Mouse (Mus musculus) Patski (cell line): ENCODE results near the gene Kdm8. TPM values are rescaled to one million over a fixed set of nuclear protein-coding genes. Genes with fewer than 3 reads are reported as not detected.
A peak's percentile ranks its signal among the peaks of the same experiment; 100 is the strongest.

ENCODE experiments used
- ATAC-seq: fragments of 100-300 bp; one replicate; pipeline ENCODE4 v1.8.0; 2021
- CTCF ChIA-PET: fragments of 350-600 bp; sonication (Branson Sonifier 250); formaldehyde crosslinking; loops from one replicate; lab custom pipeline; 2022; ENCODE audit warnings: inconsistent platforms; lab: Charles Lee
- POLR2A ChIA-PET: fragments of 350-600 bp; sonication (Branson Sonifier 250); formaldehyde crosslinking; loops from one replicate; lab custom pipeline; 2022; ENCODE audit warnings: antibody characterized with exemption, inconsistent platforms; lab: Charles Lee
- DNase-seq: peaks from one replicate; pipeline ENCODE4 v3.0.0-alpha.2; 2011; ENCODE audit warnings: low read depth, low spot score
- H3K27me3 ChIP-seq: fragments of 371-371 bp; one replicate; pipeline ENCODE4 v1.5.1; 2021
- CTCF ChIP-seq: fragments of 100-300 bp; IDR thresholded peaks from one replicate; pipeline ENCODE4 v1.5.1; 2021
- in situ Hi-C: fragments of 300-500 bp; cut with MboI; formaldehyde crosslinking; loops from 3 replicates; pipeline ENCODE4 v1.11.1; 2018; ENCODE audit warnings: low pct_unique_long_range_greater_than_20kb, mixed read lengths
- polyA plus RNA-seq: library from polyadenylated mRNA; unstranded; gene quantifications from one replicate; pipeline ENCODE4 v1.2.3, GENCODE M21; 2021

The Kdm8 gene
- polyA plus RNA-seq, 1 experiment from 2014 or later: 1.0 TPM

- TF ChIP-seq CTCF: no peak
- in situ Hi-C loops: no loop called here
- CTCF ChIA-PET: interaction anchor here (1.0 to 5.2 kb wide), 2 partner anchors 9 to 11 kb away, joined by 3 to 25 read pairs; partner anchors contain the start of gene Nsmce1
- no peaks in the 10 kb centered on the region for H3K27me3 ChIP-seq
- ATAC-seq (no peak), DNase-seq (no peak)
- POLR2A ChIA-PET: no interaction called here
Measured at GRCm38 (mm10) chr7:125482339-125482738, 37.9 kb downstream of the Kdm8 start.

GRCm38 (mm10) chr7:125482886-125483285 lies 38.4 kb downstream of the Kdm8 start:
- ChIA-PET CTCF (interaction anchor here (1.0 to 5.2 kb wide), 2 partner anchors 8 to 12 kb away, joined by 3 to 25 read pairs; partner anchors contain the start of gene Nsmce1), POLR2A (no interaction called here)
- H3K27me3 ChIP-seq: no peaks in the 10 kb centered on the region
- in situ Hi-C loops: no loop called here
- no peak for TF ChIP-seq CTCF
- ATAC-seq (no peak), DNase-seq (no peak)

GRCm38 (mm10) chr7:125484791-125485190 lies 40.3 kb downstream of the Kdm8 start:
- CTCF ChIA-PET: interaction anchor here (5.2 kb wide), 1 partner anchor 14 kb away, joined by 25 read pairs; no protein-coding TSS in a partner anchor
- ATAC-seq: no peak
- POLR2A ChIA-PET: no interaction called here
- in situ Hi-C loops: no loop called here
- DNase-seq: no peak
- H3K27me3 ChIP-seq: no peaks in the 10 kb centered on the region
- TF ChIP-seq CTCF: no peak

GRCm38 (mm10) chr7:125486121-125486630 lies 41.7 kb downstream of the Kdm8 start:
- TF ChIP-seq CTCF: no peak
- POLR2A ChIA-PET: interaction anchor here (0.6 to 1.2 kb wide), 2 partner anchors 16 to 263 kb away, joined by 3 read pairs; no protein-coding TSS in a partner anchor
- H3K27me3 ChIP-seq: no peaks in the 10 kb centered on the region
- DNase-seq (no peak), ATAC-seq (no peak)
- in situ Hi-C loops: no loop called here
- CTCF ChIA-PET: interaction anchor here (3.3 kb wide), 1 partner anchor 14 kb away, joined by 17 read pairs; no protein-coding TSS in a partner anchor

GRCm38 (mm10) chr7:125487126-125487525 lies 42.6 kb downstream of the Kdm8 start:
- CTCF ChIA-PET: interaction anchor here (1.1 to 3.3 kb wide), 2 partner anchors 9 to 15 kb away, joined by 3 to 17 read pairs; no protein-coding TSS in a partner anchor
- no peak for TF ChIP-seq CTCF
- no peaks in the 10 kb centered on the region for H3K27me3 ChIP-seq
- POLR2A ChIA-PET: no interaction called here
- DNase-seq (no peak), ATAC-seq (no peak)
- in situ Hi-C loops: no loop called here

- TF ChIP-seq CTCF: no peak
- POLR2A ChIA-PET: no interaction called here
- H3K27me3 ChIP-seq: no peaks in the 10 kb centered on the region
- no peak for ATAC-seq
- CTCF ChIA-PET: interaction anchor here (3.3 kb wide), 1 partner anchor 16 kb away, joined by 17 read pairs; no protein-coding TSS in a partner anchor
- DNase-seq: no peak
- in situ Hi-C loops: no loop called here
Measured at GRCm38 (mm10) chr7:125488706-125489105, 44.2 kb downstream of the Kdm8 start.

- no peaks in the 10 kb centered on the region for H3K27me3 ChIP-seq
- no peak for TF ChIP-seq CTCF
- ChIA-PET CTCF (interaction anchor here (0.9 kb wide), 1 partner anchor 91 kb away, joined by 4 read pairs; no protein-coding TSS in a partner anchor), POLR2A (no interaction called here)
- in situ Hi-C loops: loop anchor here (5.0 kb wide), 1 partner anchor 78 kb away; no protein-coding TSS in a partner anchor
- DNase-seq: no peak
- ATAC-seq: no peak
Measured at GRCm38 (mm10) chr7:125489636-125490035, 45.2 kb downstream of the Kdm8 start.

- DNase-seq (peak; percentile 68), ATAC-seq (peak; percentile 100)
- ChIA-PET CTCF (interaction anchor here (0.9 to 1.6 kb wide), 5 partner anchors 8 to 21 kb away, joined by 3 to 4 read pairs (median 3); no protein-coding TSS in a partner anchor), POLR2A (interaction anchor here (1.6 kb wide), 1 partner anchor 59 kb away, joined by 3 read pairs; no protein-coding TSS in a partner anchor)
- H3K27me3 ChIP-seq: no peaks in the 10 kb centered on the region
- TF ChIP-seq CTCF: no peak
- in situ Hi-C loops: loop anchor here (5.0 kb wide), 1 partner anchor 76 kb away; no protein-coding TSS in a partner anchor
Measured at GRCm38 (mm10) chr7:125490947-125491735, 46.7 kb downstream of the Kdm8 start, which contains the start of gene Nsmce1. TSS of gene Nsmce1 (minus strand) at chr7:125491596.

- ChIA-PET POLR2A (interaction anchor here (1.6 kb wide), 1 partner anchor 59 kb away, joined by 3 read pairs; no protein-coding TSS in a partner anchor), CTCF (interaction anchor here (0.9 to 1.6 kb wide), 5 partner anchors 9 to 22 kb away, joined by 3 to 4 read pairs (median 3); no protein-coding TSS in a partner anchor)
- TF ChIP-seq CTCF: no peak
- DNase-seq (no peak), ATAC-seq (no peak)
- in situ Hi-C loops: loop anchor here (5.0 kb wide), 1 partner anchor 76 kb away; no protein-coding TSS in a partner anchor
- no peaks in the 10 kb centered on the region for H3K27me3 ChIP-seq
Measured at GRCm38 (mm10) chr7:125491760-125492159, 47.3 kb downstream of the Kdm8 start.

- ChIA-PET POLR2A (interaction anchor here (1.6 kb wide), 1 partner anchor 58 kb away, joined by 3 read pairs; no protein-coding TSS in a partner anchor), CTCF (interaction anchor here (0.8 to 1.6 kb wide), 2 partner anchors 9 to 20 kb away, joined by 3 read pairs; no protein-coding TSS in a partner anchor)
- DNase-seq (no peak), ATAC-seq (no peak)
- H3K27me3 ChIP-seq: no peaks in the 10 kb centered on the region
- TF ChIP-seq CTCF: no peak
- in situ Hi-C loops: loop anchor here (5.0 kb wide), 1 partner anchor 75 kb away; no protein-coding TSS in a partner anchor
Measured at GRCm38 (mm10) chr7:125492551-125492950, 48.1 kb downstream of the Kdm8 start.
